Mouse (Mus musculus) right cerebral cortex, postnatal 36 days (tissue): ENCODE results near the gene Vcl.

Experiments
- DNase-seq, 2 experiments: peaks; one replicate each; pipeline ENCODE4 v3.0.0; 2022; ENCODE audit warnings: low spot score in 2 of 2, mixed read lengths in 1 of 2

Gene Vcl

GRCm38 (mm10) chr14:20928848-20929745 lies at the start of gene Vcl:
Vcl (plus strand) TSS chr14:20929398.
- DNase-seq, result peak; percentile 97 to 98

- no peak for DNase-seq
Observed at GRCm38 (mm10) chr14:20884691-20885090, 44.5 kb upstream of the Vcl start.

- DNase-seq, result no peak
Observed at GRCm38 (mm10) chr14:20885091-20885888, 43.9 kb upstream of the Vcl start.

GRCm38 (mm10) chr14:20886266-20886665 lies 42.9 kb upstream of the Vcl start:
- no peak for DNase-seq

- DNase-seq, result no peak
Observed at GRCm38 (mm10) chr14:20887541-20888085, 41.6 kb upstream of the Vcl start.

GRCm38 (mm10) chr14:20891941-20892402 lies 37.2 kb upstream of the Vcl start:
- peak; percentile 23 to 34 for DNase-seq

- DNase-seq, result no peak
Observed at GRCm38 (mm10) chr14:20893815-20894214, 35.4 kb upstream of the Vcl start.

- DNase-seq, result no peak
Observed at GRCm38 (mm10) chr14:20901267-20901666, 27.9 kb upstream of the Vcl start.

- DNase-seq, result no peak
Observed at GRCm38 (mm10) chr14:20903137-20903536, 26.1 kb upstream of the Vcl start.

GRCm38 (mm10) chr14:20911811-20912210 lies 17.4 kb upstream of the Vcl start:
- DNase-seq, result no peak

- DNase-seq, result peak; percentile 59 to 68
Observed at GRCm38 (mm10) chr14:20914415-20914814, 14.8 kb upstream of the Vcl start.

GRCm38 (mm10) chr14:20916625-20917612 lies 12.3 kb upstream of the Vcl start:
- DNase-seq, result no peak

- DNase-seq, result no peak
Observed at GRCm38 (mm10) chr14:20924071-20924789, 5.0 kb upstream of the Vcl start.

- no peak for DNase-seq
Observed at GRCm38 (mm10) chr14:20927470-20928307, 1.5 kb upstream of the Vcl start.

- no peak for DNase-seq
Observed at GRCm38 (mm10) chr14:20928308-20928685, 901 bp upstream of the Vcl start.

GRCm38 (mm10) chr14:20929814-20930434 lies 726 bp downstream of the Vcl start:
- peak in 1 of 2 experiments; percentile 12 for DNase-seq

GRCm38 (mm10) chr14:20930481-20931391 lies 1.5 kb downstream of the Vcl start:
- DNase-seq, result no peak

GRCm38 (mm10) chr14:20938424-20938823 lies 9.2 kb downstream of the Vcl start:
- DNase-seq, result no peak
